Mouse (Mus musculus) gastrocnemius, postnatal 10 days (tissue): ENCODE measurements at regions not wholly inside any gene's neighbourhood (a gene's known extent, or its start where the extent isn't known, plus 50 kb on each side); places are given as distances from the start of the nearest gene placed in this dataset.

Experiments
- DNase-seq: peaks from one replicate; pipeline ENCODE4 v3.0.0; 2021; ENCODE audit warnings: mixed read lengths

DNA sequence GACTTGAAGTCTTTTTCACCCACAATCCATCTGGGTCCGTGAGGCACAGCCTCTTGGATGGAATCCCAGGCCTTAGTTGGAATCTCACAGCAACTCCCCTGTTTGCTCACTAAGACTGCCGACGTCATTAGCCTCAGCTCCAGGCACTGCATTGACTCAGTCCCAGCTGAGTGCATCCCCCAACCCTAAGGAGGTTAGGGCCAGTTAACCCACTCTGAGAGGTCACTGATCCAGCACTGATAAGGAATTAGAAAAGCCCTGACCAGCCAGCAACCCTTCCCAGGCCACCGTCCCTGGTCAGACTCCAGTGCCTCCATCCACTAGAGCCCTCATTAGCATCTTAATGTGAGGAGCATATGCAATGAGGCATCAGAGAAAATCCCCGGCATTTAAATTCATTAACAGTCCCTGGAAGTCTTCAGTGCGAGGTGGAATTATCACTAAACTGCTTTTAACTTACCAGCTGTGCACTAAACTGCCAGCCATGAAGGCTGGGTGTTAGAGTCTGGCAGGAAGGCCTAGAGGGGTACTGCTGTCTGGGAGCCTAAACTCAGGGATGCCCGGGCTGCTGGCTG, 184.2 kb downstream of the Cct6b start:
- DNase-seq = no peak

DNA sequence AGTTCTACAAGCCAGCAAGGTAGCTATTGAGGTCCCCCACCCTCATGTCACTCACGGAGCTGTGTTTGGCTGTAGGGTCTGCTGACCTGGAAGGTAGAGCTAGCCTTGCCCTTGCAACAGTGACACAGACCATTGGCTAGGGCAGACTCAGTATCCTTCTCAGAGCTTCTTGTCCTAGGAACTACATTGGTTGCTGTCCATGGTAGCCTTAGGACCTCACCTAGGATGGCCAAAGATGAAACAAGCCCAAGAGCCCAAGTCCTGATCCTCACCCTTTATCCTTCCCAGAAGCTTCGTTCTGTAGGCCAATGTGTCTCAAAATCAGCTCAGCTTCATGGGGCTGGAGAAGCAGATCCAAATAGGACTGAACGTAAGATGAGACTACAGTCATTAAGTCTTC, 187.3 kb downstream of the Tmem132e start:
- no peak for DNase-seq

DNA sequence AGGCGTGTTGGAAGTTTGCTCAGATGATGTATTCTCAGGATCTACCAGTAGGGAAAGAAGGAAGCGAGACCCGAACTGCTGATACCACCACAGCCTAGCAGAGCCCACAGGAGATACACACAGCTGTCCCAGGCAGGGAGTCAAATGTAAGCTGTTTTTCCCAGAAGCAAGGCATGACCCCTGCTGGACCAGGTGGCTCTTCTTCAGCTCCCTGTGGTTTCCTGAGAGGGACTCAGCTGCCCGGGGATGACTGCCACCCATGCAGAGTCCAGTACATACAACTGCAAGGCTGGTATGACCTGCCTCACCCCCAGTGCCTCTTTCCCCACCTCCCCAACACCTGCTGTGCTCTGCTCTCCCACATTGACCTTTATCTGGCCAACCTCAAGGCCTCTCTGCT, 184.4 kb downstream of the Tmem132e start:
- no peak for DNase-seq

DNA sequence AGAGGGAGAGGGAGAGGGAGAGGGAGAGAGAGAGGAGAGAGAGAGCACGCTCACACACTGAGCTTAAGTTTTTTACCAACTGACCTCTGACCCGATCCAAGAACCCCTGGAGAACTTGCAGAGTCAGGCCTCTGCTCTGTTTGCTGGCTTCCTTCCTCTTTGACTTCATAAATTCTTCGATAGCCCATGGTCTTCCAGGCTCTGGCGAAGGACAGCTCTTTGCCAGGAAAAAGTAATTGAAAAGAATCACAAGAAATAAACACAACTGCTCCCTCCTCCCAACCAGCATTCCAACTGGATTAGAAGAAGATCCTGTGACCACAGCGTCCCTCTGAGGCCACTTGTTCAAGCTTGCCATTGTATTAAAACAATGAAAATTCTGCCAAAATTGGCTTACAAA, 182.8 kb downstream of the Tmem132e start:
- DNase-seq = no peak

DNA sequence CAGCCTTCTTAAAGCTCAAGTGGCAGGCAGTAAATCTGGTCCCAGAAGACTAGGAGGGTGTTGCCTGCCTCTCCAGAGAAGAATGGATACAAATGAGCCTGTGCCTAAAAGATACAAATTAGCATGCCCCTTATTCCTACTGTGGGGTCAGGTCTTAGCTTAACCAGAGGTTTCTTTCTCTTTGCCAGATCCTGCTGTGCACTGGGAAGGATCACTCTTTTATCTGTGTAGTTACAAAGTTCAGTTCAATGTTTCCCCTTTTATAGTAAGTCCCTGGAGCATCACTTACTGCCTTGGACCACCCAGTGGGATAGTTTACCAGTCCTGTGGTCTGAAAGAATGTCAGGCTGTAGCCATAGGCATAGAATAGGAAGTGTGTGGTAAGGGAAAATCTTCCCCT, 181.1 kb downstream of the Tmem132e start:
- no peak for DNase-seq

DNA sequence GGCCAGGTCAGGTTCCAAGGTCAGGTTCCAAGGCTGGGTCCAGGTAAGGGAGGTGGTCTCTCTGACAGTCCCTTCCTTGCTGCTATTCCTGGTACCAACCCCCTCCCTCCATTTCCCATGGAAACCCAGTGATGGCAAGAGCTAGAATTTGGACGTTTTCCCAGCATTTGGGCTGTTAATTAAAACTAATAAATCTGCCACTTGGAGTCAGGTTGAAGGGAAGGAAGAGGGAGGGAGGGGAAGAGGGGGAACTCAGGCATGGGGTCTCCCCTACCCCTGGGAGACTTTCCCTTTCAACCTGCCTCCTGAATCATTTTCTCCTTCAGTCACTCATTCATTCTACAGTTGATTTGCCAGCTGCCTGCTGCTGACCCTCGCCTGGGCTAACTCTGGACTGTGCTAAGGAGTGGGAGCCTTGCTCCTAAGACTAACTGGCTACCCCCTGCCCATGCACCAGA, 179.5 kb downstream of the Tmem132e start:
- DNase-seq = no peak

DNA sequence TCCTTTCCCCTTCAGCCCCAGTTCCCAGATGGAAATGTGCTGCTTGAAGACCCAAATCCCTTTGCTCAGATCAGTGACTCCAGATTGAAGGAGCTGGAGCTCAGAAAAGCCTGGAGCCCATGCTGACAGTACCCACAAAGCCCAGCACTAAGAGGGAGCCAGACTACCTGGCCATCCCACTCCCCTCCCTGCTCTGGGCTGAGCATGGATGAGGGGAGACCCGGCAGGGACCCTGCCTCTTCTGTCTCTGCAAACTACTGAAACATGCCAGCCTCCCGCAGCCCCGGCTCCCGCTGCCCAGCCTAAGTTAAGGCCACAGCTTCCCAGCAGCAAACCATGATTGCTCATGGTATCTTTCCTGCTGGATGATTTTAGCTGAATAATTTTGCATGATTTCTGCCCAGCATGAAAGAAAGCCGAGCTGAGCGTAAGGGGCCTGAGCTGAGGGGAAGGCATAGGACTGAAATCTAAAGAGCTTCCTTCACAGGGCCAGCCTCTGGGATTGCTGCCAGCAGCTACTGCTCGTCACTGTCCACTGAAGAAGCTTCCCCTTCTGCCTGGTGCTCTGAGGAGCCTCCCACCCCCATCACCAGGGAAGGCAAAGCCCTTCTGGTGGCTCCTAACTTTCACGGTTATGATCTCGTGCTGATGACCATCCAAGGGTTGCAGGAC, 178.4 kb downstream of the Tmem132e start:
- DNase-seq = peak; percentile 29

DNA sequence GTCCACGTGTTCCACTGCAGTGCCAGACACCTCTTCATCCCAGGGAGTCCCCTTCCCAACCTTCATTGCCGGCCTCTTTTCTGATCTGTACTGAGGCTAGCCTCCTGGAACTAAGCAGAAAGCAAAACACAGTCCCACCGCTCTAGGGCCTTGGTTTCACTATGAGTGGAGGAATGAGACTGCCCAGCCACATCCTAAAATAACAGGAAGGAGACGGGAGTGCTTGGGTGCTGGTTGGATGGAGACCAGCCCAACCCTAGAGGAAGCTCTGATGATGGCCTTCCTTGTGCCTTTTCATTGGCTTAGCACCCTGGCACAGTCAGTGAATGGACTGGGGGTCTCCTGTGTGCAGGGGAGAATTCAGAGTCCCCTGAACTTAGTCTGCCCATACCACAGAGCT, 177.4 kb downstream of the Tmem132e start:
- DNase-seq = no peak

DNA sequence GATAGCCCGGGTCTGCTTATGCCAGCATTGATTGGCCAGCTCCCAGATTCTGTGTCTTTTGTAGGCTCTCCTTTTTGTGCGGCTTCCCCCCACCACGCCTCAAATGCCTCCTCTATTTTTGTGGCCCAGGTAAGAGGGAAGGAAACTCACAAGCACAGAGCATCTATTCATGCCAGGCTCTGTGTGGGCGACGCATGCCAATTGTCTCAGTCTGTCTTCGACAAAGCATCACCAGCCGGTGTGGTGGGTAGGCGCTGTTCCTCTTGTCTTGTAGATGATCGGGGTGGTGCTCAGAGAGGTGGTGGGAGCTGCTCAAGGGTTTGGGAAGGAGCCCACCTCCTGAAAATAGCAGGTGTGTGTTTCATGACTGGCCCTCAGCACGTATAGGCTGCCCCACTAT, 175.5 kb downstream of the Tmem132e start:
- no peak for DNase-seq

DNA sequence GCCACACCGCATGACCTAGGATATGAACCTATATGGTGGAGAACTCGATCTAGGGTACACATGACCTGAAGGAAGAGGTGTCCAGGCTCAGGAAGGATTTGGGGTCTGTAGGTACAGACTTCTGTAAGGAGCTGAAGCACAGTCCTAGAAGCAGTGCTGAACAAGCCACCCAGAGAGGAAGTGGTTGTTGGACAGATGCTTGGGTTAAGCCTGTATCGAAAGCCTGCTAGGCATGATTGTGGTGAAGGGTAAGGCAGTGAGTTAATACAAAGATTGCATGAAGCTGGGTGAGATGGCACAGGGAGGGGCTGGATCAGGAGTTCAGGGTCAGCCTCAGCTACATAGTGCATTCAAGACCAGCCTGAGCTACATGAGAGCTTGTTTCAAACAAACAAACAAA, 153.3 kb downstream of the Tmem132e start:
- no peak for DNase-seq

DNA sequence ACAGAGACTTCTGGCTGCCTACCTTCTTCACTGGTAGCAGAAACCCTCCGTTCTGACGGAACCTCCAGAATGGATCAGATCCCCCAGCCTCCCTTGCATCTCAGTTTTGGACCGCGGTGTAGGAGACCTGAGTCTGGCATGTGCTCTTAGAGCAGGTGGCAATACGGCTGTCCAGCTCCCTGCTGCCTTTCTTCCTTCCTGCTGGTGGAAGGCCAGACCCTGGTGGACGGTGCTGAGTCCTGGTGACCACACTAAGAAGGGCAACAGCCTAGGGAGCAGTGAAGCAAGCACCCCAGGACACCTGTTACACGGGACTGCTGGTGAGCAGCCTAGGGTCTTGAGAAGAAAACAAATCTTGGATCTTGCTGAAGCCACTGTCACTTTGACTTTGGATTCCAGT, 152.7 kb downstream of the Tmem132e start:
- no peak for DNase-seq

DNA sequence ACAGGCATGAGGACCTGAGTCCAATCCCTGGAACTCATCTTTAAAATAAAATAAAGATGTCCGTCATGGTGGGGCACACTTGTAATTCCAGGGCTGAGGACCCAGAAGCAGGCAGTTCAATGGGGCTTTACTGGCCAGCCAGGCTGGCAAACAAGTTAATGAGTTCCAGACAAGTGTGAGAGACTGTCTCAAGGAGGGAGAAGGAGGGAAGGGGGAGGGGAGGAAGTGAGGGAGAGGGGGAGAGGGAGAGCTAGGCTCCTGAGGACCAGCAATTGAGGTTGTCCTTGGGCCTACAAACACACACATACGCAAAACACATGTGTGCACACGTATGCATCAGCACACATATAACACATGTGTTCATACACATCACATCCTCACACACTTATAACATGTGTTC, 149.2 kb downstream of the Tmem132e start:
- no peak for DNase-seq

DNA sequence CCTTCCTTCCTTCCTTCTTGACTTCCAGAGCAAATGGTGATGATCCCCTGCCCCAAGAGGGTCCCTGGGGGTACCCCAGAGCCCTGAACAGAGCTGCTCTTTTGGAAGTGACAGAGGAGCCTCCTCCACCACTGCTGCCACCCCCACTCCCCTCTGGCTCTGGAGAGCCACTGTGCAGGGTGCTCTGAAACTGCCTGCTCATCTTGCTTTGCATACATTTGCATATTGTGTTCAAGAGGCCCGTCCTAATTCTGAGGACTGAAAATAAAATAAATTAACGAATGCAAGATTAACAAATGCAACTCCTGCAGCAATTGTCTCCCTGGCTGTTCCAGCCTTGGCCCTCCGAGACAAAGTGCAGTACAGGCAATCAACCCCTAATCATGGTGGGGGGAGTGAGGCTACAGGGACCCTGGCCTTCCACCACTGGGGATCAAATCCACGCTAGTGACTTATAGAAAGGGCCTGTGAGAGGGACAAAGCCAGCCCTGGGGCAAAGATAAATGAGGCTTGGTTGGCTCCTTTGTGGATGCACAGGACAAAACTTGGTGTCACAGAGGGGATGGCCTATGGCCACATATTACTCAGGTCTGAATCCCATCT, 134.6 kb downstream of the Tmem132e start:
- DNase-seq = no peak

DNA sequence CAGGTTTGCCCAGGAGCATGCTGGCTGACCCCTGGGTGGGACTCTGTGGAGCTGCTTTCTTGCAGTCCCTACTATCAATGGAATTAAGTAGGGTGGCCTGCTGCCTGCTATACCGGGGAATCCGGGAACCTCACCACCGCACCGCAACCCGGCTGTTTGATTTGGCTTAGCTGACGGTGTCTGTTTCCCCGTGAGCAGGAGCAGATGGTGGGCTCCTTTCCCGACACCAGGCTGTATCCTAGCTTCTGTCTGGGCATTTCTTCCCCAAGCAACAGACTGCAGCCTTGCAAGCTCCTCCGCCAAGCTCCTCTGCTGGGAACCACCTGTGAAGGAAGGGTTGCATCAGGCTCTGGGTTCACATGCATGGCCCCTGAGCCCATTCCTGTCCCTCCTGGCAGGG, 132.7 kb downstream of the Tmem132e start:
- DNase-seq = no peak

DNA sequence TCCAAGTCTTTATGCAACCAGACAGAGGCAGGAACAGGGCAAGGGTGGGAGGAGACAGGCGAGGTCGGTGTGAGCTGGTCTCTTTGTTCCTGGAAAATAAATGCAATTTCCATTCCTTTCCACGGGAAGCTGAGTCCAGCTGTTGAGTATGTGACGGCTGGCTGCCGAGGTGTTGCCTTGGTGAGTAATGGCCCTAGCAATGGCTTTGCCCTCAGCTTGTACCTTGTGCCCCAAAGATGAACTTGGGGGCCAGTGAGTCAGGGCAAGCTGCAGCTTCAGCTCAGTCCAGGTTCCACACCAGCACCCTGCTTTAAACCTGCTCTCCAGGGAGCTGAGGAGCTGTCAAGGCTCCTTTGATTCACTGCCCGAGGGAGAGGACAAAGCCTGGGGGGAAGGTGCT, 130.0 kb downstream of the Tmem132e start:
- DNase-seq = no peak

DNA sequence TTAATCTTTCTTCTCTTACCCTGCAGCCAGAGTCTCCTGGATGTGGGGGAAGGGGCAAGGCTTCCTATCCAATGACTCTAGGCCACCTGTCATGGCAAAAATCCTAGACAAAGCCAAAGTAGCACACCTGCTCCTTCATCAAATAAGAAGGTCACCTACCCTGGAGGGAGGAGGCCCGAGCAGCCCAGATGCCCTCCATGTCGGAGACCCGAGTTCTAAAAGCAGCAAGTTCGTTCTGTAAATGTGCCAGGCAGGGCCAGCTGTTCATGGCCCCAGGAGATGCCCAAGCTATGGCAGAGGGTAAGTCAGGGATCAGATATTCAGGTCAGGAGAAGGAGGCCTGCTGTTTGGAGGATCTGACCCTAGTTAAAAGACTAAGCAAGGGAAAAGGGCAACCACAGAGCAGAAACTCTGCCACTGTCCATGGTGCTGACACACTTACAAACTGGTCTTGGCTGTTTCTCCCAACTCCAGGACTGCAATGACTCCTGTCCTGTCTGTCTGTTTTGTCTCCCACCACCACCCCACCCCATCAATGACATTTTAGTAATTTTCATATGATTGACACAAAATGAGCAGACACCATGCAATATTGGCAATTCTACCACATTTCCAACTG, 125.9 kb downstream of the Tmem132e start:
- peak; percentile 33 for DNase-seq

DNA sequence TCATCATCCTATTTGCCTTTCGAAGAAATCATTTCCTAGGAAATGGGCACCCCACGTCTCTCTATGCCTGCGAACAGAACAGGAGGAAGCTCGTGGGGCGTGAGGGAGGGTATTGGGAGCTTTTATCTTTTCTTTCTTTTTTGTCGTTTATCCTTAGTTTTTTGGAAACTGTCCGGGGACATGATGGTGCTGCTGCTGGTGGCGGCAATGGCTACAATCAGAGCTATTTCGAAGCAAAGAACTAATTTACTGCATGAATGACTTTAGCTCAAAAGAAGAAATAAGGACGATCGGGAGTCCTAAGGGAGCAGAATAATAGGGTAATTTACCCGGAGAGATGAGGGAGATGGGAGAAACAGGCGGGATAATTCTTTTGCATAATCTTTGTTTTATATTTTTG, 119.9 kb downstream of the Tmem132e start:
- DNase-seq = no peak
